Mouse (Mus musculus) macrophage (primary cell): Measurements from ENCODE around the gene Szrd1. TPM values are rescaled to one million over a fixed set of nuclear protein-coding genes. Genes with fewer than 3 reads are reported as not detected.

Experiments used
- H3K27ac ChIP-seq: fragments of 350-480 bp; formaldehyde crosslinking; 2 replicates; pipeline ENCODE4 v1.9.0; 2021
- H3K36me3 ChIP-seq: fragments of 350-480 bp; formaldehyde crosslinking; 2 replicates; pipeline ENCODE4 v1.9.0; 2021; ENCODE audit errors: inconsistent target
- H3K4me3 ChIP-seq: fragments of 350-480 bp; formaldehyde crosslinking; 2 replicates; pipeline ENCODE4 v1.9.0; 2021; ENCODE audit errors: inconsistent target
- H3K79me2 ChIP-seq: fragments of 350-480 bp; formaldehyde crosslinking; 2 replicates; pipeline ENCODE4 v1.9.0; 2021; ENCODE audit errors: inconsistent target
- WGBS: methylation state at CpG from one replicate; pipeline ENCODE4 v1.1.7; 2026; ENCODE audit warnings: inconsistent platforms; ENCODE audit not compliant: missing documents; 5-methylcytosine and 5-hydroxymethylcytosine counted together
- polyA plus RNA-seq: library from polyadenylated mRNA; stranded (reverse); fragments of 250-400 nt; gene quantifications from 3 replicates; pipeline ENCODE4 v1.2.4, GENCODE M21; 2018; ENCODE audit warnings: inconsistent platforms
- total RNA-seq, 78 experiments: library from RNA; depleted of rRNA; stranded (reverse); fragments of 250-400 nt; gene quantifications; 1 replicate in 9 of 78; 2 replicates in 24 of 78; 3 replicates in 43 of 78; 4 replicates in 2 of 78; pipeline ENCODE4 v1.2.4; 2018; ENCODE audit warnings: inconsistent platforms in 56 of 78

Szrd1 gene
- total RNA-seq (2018; cell fraction: chromatin; rRNA removed): 10 to 100 TPM; 23.6 to 59.4 (median 36.0) TPM
- 100 to 1,000 TPM in 2 of 26 experiments, 10 to 100 TPM in 24; 75.1 to 105 (median 85.7) TPM for total RNA-seq (2018; cell fraction: cytosol; rRNA removed)
- total RNA-seq (2018; cell fraction: nucleus; rRNA removed): 10 to 100 TPM; 37.3 to 81.8 (median 59.9) TPM
- 80.7 to 108 TPM (median 104 TPM) in 3 replicates for polyA plus RNA-seq

- under 1% methylated on average over 59 of the region's 63 CpGs for WGBS
- Histone ChIP-seq H3K4me3 (peak within 1 kb of the TSS; percentile 86), H3K36me3 (no peaks in the 10 kb centered on the region), H3K27ac (peak within 1 kb of the TSS; percentile 83), H3K79me2 (peaks cover 47% of the 10 kb centered on the region)
These were observed at the start of gene Szrd1 for GRCm38 (mm10) chr4:141139116-141139970. Gene Szrd1 (minus strand): TSS chr4:141139775.

GRCm38 (mm10) chr4:141186923-141187836, 47.6 kb upstream of the Szrd1 start:
- Histone ChIP-seq H3K79me2 (peaks cover 69% of the 10 kb centered on the region; the same call in 1 of the 2 replicates), H3K27ac (no peak overlapping the region), H3K4me3 (no peak overlapping the region), H3K36me3 (peaks cover 13% of the 10 kb centered on the region; the same call in 1 of the 2 replicates)
- 79% methylated on average over 9 of the region's 9 CpGs for WGBS

- 92% methylated on average over 4 of the region's 4 CpGs for WGBS
- no peak overlapping the region for H3K4me3 ChIP-seq
- peaks cover 17% of the 10 kb centered on the region; the same call in 1 of the 2 replicates for H3K36me3 ChIP-seq
- H3K79me2 ChIP-seq: peaks cover 87% of the 10 kb centered on the region; the same call in 1 of the 2 replicates
- peak overlapping the region; percentile 8; the same call in 1 of the 2 replicates for H3K27ac ChIP-seq
These were observed 44.9 kb upstream of the Szrd1 start for GRCm38 (mm10) chr4:141184426-141184825.

GRCm38 (mm10) chr4:141183932-141184331, 44.4 kb upstream of the Szrd1 start:
- H3K36me3 ChIP-seq: peaks cover 22% of the 10 kb centered on the region; the same call in 1 of the 2 replicates
- peaks cover 92% of the 10 kb centered on the region; the same call in 1 of the 2 replicates for H3K79me2 ChIP-seq
- peak overlapping the region; percentile 8; the same call in 1 of the 2 replicates for H3K27ac ChIP-seq
- 35% methylated on average over 2 of the region's 2 CpGs for WGBS
- no peak overlapping the region for H3K4me3 ChIP-seq

GRCm38 (mm10) chr4:141181981-141182380, 42.4 kb upstream of the Szrd1 start:
- Histone ChIP-seq H3K79me2 (peaks cover 89% of the 10 kb centered on the region; the same call in 1 of the 2 replicates), H3K36me3 (peaks cover 32% of the 10 kb centered on the region; the same call in 1 of the 2 replicates), H3K4me3 (no peak overlapping the region), H3K27ac (peak overlapping the region; percentile 47)
- 51% methylated on average over 6 of the region's 6 CpGs for WGBS

GRCm38 (mm10) chr4:141180831-141181230, 41.3 kb upstream of the Szrd1 start:
- 98% methylated on average over 8 of the region's 8 CpGs for WGBS
- peaks cover 42% of the 10 kb centered on the region; the same call in 1 of the 2 replicates for H3K36me3 ChIP-seq

GRCm38 (mm10) chr4:141178500-141178899, 38.9 kb upstream of the Szrd1 start:
- Histone ChIP-seq H3K79me2 (peaks cover 85% of the 10 kb centered on the region; the same call in 1 of the 2 replicates), H3K36me3 (peaks cover 44% of the 10 kb centered on the region; the same call in 1 of the 2 replicates), H3K4me3 (no peak overlapping the region), H3K27ac (no peak overlapping the region)
- 65% methylated on average over 4 of the region's 4 CpGs for WGBS

More at GRCm38 (mm10) chr4:141180831-141181230, 41.3 kb upstream of the Szrd1 start:
- H3K79me2 ChIP-seq: peaks cover 89% of the 10 kb centered on the region; the same call in 1 of the 2 replicates
- H3K4me3 ChIP-seq: no peak overlapping the region
- no peak overlapping the region for H3K27ac ChIP-seq

GRCm38 (mm10) chr4:141176328-141176838, 36.8 kb upstream of the Szrd1 start:
- Histone ChIP-seq H3K27ac (no peak overlapping the region), H3K79me2 (peaks cover 87% of the 10 kb centered on the region; the same call in 1 of the 2 replicates), H3K36me3 (peaks cover 50% of the 10 kb centered on the region), H3K4me3 (no peak overlapping the region)
- WGBS: 85% methylated on average over 10 of the region's 10 CpGs

GRCm38 (mm10) chr4:141175783-141176182, 36.2 kb upstream of the Szrd1 start:
- H3K4me3 ChIP-seq: no peak overlapping the region
- peaks cover 86% of the 10 kb centered on the region; the same call in 1 of the 2 replicates for H3K79me2 ChIP-seq
- H3K36me3 ChIP-seq: peaks cover 50% of the 10 kb centered on the region
- 100% methylated on average over 2 of the region's 5 CpGs for WGBS
- no peak overlapping the region for H3K27ac ChIP-seq

GRCm38 (mm10) chr4:141172121-141172520, 32.5 kb upstream of the Szrd1 start:
- WGBS: 93% methylated on average over 7 of the region's 8 CpGs
- Histone ChIP-seq H3K79me2 (peaks cover 72% of the 10 kb centered on the region), H3K4me3 (no peak overlapping the region), H3K36me3 (peaks cover 35% of the 10 kb centered on the region), H3K27ac (no peak overlapping the region)

- Histone ChIP-seq H3K36me3 (peaks cover 21% of the 10 kb centered on the region), H3K4me3 (no peak overlapping the region), H3K27ac (no peak overlapping the region), H3K79me2 (peaks cover 82% of the 10 kb centered on the region)
- 100% methylated on average over 2 of the region's 3 CpGs for WGBS
These were observed 27.6 kb upstream of the Szrd1 start for GRCm38 (mm10) chr4:141167156-141167555.

GRCm38 (mm10) chr4:141165744-141166292, 26.2 kb upstream of the Szrd1 start:
- H3K4me3 ChIP-seq: no peak overlapping the region
- H3K27ac ChIP-seq: no peak overlapping the region
- peaks cover 82% of the 10 kb centered on the region for H3K79me2 ChIP-seq
- H3K36me3 ChIP-seq: peaks cover 9% of the 10 kb centered on the region; the same call in 1 of the 2 replicates
- WGBS: 95% methylated on average over 8 of the region's 8 CpGs

GRCm38 (mm10) chr4:141163729-141164128, 24.2 kb upstream of the Szrd1 start:
- H3K79me2 ChIP-seq: peaks cover 98% of the 10 kb centered on the region
- 85% methylated on average over 5 of the region's 5 CpGs for WGBS

More at GRCm38 (mm10) chr4:141163729-141164128, 24.2 kb upstream of the Szrd1 start:
- Histone ChIP-seq H3K4me3 (no peak overlapping the region), H3K36me3 (no peaks in the 10 kb centered on the region), H3K27ac (0 out of 2 replicates have a peak overlapping the region, but pooled peaks have one; percentile 5)
